Mouse (Mus musculus) kidney, adult 2 months (tissue): ENCODE measurements around the gene Fxyd2.

Experiments
- CTCF ChIP-seq: fragments of 200-500 bp; conservative IDR thresholded peaks from 2 replicates; pipeline ENCODE4 v1.5.1; 2011; ENCODE audit warnings: low read depth, mild to moderate bottlenecking, control low read depth, low read length, moderate library complexity, mixed read lengths; ENCODE audit not compliant: insufficient read depth, insufficient read length
- POLR2A ChIP-seq: fragments of 200-500 bp; IDR thresholded peaks from one replicate; pipeline ENCODE4 v1.6.1; 2011; ENCODE audit warnings: low read depth, low read length, control low read depth

DNA sequence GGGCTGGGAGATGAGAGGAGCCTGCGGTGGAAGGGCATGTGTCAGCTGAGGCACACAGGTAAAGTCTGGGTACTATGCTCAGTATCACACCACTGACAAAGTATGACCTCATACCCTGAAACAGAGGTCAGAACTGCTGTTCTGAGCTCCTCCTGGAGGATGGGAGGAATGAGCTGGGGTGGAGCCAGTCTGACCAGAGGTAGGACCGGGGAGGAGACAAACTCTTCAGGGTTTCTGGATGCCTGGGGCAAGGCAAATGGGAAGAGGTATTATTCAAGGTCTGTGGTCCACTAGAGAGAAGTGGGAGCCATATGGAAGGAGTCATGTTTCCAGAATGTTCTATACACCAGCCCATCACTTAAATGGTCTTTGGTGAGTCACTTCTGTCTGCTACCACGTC is 11.6 kb downstream of the Fxyd2 start:
- TF ChIP-seq POLR2A (no peak), CTCF (no peak)
